Mouse (Mus musculus): Measurements from ENCODE around the gene Gtf3a.

DNA sequence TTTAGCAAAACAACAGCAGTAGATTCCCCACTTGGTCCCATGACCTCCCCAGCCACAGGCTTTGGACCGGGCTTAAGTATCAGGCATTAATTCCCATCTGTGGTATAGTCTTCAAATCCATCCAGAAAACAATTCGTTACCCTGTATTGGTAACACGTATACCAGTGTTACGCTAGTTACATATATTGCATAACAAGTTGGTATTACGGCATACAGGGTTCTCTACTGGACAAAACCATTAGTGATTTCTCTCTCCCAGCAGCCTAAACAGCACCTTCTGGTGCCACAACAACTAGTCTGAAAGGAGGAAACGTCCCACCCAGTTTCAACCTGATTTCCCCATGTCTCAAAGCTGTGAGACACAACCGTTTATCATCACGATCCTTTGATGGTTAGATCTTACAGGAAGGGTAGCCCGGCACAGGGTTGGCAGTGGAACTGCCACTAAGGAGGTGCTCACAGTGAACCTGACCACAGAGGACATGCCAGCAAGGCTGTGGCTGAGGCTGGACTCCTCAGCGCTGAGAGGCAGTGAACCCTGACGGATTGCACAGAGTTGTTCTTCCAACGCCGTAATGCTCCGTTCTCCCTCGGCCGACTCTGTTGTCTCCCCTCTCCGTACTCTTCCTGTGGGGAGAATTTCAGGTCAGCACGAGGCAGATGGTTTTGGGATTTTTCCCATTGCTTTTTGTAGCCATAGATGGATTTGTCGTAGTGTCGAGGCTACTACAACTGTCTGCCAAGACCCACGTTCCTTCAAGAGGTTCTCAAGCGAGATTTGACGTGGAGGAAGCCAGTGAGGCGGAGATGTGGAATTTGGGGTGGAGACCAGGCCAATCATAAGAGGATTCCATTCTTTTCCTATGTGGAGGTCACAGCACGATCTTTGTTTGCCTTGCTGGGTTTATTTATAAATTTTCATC, 25.7 kb downstream of the Gtf3a start:
- TF ChIP-seq CTCF (IDR thresholded peaks at IDR 0.05; ENCODE audit: low read depth, low read length) (no peak), POLR2A (IDR thresholded peaks at IDR 0.05; ENCODE audit: insufficient read depth, low read length) (no peak), EP300 (IDR thresholded peaks at IDR 0.05; ENCODE audit: insufficient read depth, low read depth, low read length) (no peak)
